Mouse (Mus musculus) lung, adult 10 weeks (tissue): ENCODE data around the gene 6430548M08Rik. TPM values are rescaled to one million over a fixed set of nuclear protein-coding genes. Genes with fewer than 3 reads are reported as not detected.

Experiments used
- polyA plus RNA-seq: library from polyadenylated mRNA; stranded (reverse); fragments of 350-450 nt; fragmentation: Illumina TruSeq; extraction: RNeasy Lipid Tissue Mini Kit (QIAGEN cat#74804); gene quantifications from one replicate; pipeline ENCODE4 v1.2.3, GENCODE M21; 2014; ENCODE audit warnings: low read depth, low replicate concordance; ENCODE audit not compliant: insufficient read depth

The 6430548M08Rik gene
- 29.8 TPM for polyA plus RNA-seq

GRCm38 (mm10) chr8:120113758-120114255 lies at the start of gene 6430548M08Rik:
TSS of gene 6430548M08Rik (plus strand) at chr8:120114152.

GRCm38 (mm10) chr8:120101068-120101972 lies 12.6 kb upstream of the 6430548M08Rik start, which contains the start of gene Zdhhc7:
TSS of gene Zdhhc7 (minus strand) at chr8:120101482.

GRCm38 (mm10) chr8:120177318-120178123 lies 63.6 kb downstream of the 6430548M08Rik start, which contains the start of gene Fam92b:
TSS of gene Fam92b (minus strand) at chr8:120177466.

Other genes with a start within 250 kb of the 6430548M08Rik start
- 25.2 TPM for gene Usp10, start 203.8 kb upstream of the 6430548M08Rik start, polyA plus RNA-seq
- 25.6 TPM for gene Gm20388, start 203.3 kb upstream of the 6430548M08Rik start, polyA plus RNA-seq
- 32.0 TPM for gene Crispld2, start 121.7 kb upstream of the 6430548M08Rik start, polyA plus RNA-seq
- 20.8 TPM for gene Zdhhc7, start 12.7 kb upstream of the 6430548M08Rik start, polyA plus RNA-seq
- gene Fam92b, start 63.3 kb downstream of the 6430548M08Rik start, polyA plus RNA-seq = 14.3 TPM
- gene Gse1, start 114.3 kb downstream of the 6430548M08Rik start, polyA plus RNA-seq = 6.2 TPM